Mouse (Mus musculus) forebrain, embryonic 16.5 days (tissue): ENCODE measurements around the gene Sipa1l1. TPM values are rescaled to one million over a fixed set of nuclear protein-coding genes. Genes with fewer than 3 reads are reported as not detected.

Experiments used
- ATAC-seq: fragments of 200-750 bp; cut with Nextera tagmentation; 2 replicates; pipeline ENCODE4 v1.8.0; 2017; ENCODE audit warnings: mild to moderate bottlenecking, moderate library complexity
- H3K27ac ChIP-seq: fragments of 300-500 bp; sonication (generic); 2 replicates; pipeline ENCODE4 v1.5.1; 2014; ENCODE audit warnings: low read length, control low read depth
- H3K27me3 ChIP-seq: fragments of 300-500 bp; sonication (generic); replicated peaks from 2 replicates; pipeline ENCODE4 v1.6.1; 2014; ENCODE audit warnings: low read length; ENCODE audit not compliant: control insufficient read depth, insufficient read depth
- H3K36me3 ChIP-seq: fragments of 300-500 bp; sonication (generic); 2 replicates; pipeline ENCODE4 v1.6.1; 2014; ENCODE audit not compliant: control insufficient read depth, insufficient read depth
- H3K4me1 ChIP-seq: fragments of 300-500 bp; sonication (generic); replicated peaks from 2 replicates; pipeline ENCODE4 v1.6.1; 2014; ENCODE audit warnings: low read length; ENCODE audit not compliant: control insufficient read depth, insufficient read depth
- H3K4me2 ChIP-seq: fragments of 300-500 bp; sonication (generic); 2 replicates; pipeline ENCODE4 v1.6.1; 2014; ENCODE audit warnings: mild to moderate bottlenecking, low read length, control low read depth
- H3K4me3 ChIP-seq: fragments of 300-500 bp; sonication (generic); replicated peaks from 2 replicates; pipeline ENCODE4 v1.5.1; 2014; ENCODE audit warnings: mild to moderate bottlenecking, low read length, control low read depth
- H3K9ac ChIP-seq: fragments of 300-500 bp; sonication (generic); replicated peaks from 2 replicates; pipeline ENCODE4 v1.6.1; 2014; ENCODE audit warnings: low read depth, low read length, control low read depth
- H3K9me3 ChIP-seq: fragments of 300-500 bp; sonication (generic); 2 replicates; pipeline ENCODE4 v1.6.1; 2016; ENCODE audit warnings: low read length; ENCODE audit not compliant: control insufficient read depth
- WGBS: fragments of 180-500 bp; shearing (Covaris S2); extraction: QIAGEN DNeasy Blood & Tissue Kit; methylation state at CpG from one replicate; pipeline ENCODE4 v1.1.7; 2014; 5-methylcytosine and 5-hydroxymethylcytosine counted together
- polyA plus RNA-seq: library from polyadenylated mRNA; unstranded; fragments of >200 nt; fragmentation: Nextera tagmentation; extraction: Ambion mirVana; gene quantifications from 2 replicates; pipeline ENCODE4 v1.2.1, GENCODE M21; 2015

Gene Sipa1l1
- polyA plus RNA-seq, 1 experiment from 2014 or later, result 26.8 TPM

DNA sequence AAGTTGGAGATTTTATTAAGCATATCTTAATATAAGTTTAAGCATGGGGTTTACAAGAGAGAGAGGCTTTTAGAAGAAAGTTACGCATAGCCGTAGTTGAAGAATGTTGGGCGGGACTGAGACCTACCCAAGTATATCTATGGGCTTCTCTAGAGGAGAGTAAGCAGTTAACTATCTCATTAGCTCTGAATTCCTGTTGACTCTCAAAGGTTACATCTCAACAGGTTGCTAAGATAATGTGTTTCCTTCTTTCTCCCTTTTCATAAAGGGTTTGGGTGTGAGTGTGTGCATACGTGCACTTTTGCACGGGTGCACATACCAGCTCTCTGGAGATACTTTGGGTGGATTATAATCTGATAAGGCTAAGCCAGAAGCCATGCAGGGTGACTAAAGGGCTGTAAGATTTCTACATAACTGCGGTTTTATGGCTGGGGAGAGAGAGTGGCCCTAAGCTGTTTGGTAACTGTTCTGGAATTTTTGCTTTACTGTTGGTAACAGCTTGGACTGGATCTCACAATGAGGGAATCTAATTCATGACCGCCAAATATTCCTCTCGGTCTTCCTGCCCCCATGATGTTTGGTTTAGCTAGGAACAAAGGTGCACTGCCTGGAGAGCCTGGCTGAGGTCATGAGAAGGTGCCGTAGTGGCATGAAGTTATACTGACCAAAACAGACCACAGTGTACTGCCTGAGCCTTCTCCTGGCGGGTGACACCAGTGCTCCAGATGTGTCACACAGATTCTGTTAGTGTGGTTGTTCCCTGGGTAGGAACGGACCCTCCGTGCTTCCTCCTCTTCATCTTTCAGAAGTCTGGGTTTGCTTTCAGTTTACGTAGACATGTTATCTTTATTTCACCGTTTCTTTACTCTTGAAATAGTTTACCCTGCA is 78.5 kb downstream of the Sipa1l1 start:
- Histone ChIP-seq H3K4me3 (no peak overlapping the region), H3K27me3 (no peaks in the 10 kb centered on the region), H3K4me1 (no peaks in the 10 kb centered on the region), H3K9me3 (no peaks in the 10 kb centered on the region), H3K36me3 (no peaks in the 10 kb centered on the region), H3K9ac (no peak overlapping the region), H3K27ac (no peak overlapping the region), H3K4me2 (no peak overlapping the region)
- no peak for ATAC-seq
- WGBS, result 95% methylated on average over 14 of the region's 14 CpGs

GRCm38 (mm10) chr12:82248501-82248900 is 79.4 kb downstream of the Sipa1l1 start:
- Histone ChIP-seq H3K9ac (no peak overlapping the region), H3K9me3 (no peaks in the 10 kb centered on the region), H3K36me3 (no peaks in the 10 kb centered on the region), H3K27ac (no peak overlapping the region), H3K4me3 (no peak overlapping the region), H3K27me3 (no peaks in the 10 kb centered on the region), H3K4me1 (no peaks in the 10 kb centered on the region), H3K4me2 (no peak overlapping the region)
- ATAC-seq, result no peak
- WGBS, result 84% methylated on average over 3 of the region's 3 CpGs

DNA sequence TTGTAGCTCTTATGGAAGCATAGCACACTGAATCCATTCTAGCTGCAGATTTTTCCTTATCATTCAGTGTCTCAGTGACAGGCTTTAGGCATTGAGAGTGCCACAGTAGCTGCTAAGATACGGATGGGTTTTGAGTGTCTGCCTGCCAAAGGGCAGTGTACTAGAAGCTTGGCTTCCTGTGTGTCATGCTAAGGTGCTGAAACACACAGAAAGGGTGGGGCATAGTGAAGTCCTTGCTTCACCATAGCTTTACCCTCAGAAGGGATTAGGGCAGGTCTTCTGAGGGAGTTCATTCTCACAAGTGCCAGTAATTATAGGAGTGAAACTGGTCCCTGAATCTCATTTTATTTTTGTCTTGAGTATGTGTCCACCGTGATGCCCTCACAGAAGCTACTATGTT is 82.2 kb downstream of the Sipa1l1 start:
- Histone ChIP-seq H3K27me3 (no peaks in the 10 kb centered on the region), H3K4me1 (peaks cover 4% of the 10 kb centered on the region; the same call in 1 of the 2 replicates), H3K9ac (no peak overlapping the region), H3K4me2 (no peak overlapping the region), H3K36me3 (no peaks in the 10 kb centered on the region), H3K9me3 (no peaks in the 10 kb centered on the region), H3K27ac (no peak overlapping the region), H3K4me3 (no peak overlapping the region)
- WGBS, result 88% methylated on average over 2 of the region's 2 CpGs
- no peak for ATAC-seq

DNA sequence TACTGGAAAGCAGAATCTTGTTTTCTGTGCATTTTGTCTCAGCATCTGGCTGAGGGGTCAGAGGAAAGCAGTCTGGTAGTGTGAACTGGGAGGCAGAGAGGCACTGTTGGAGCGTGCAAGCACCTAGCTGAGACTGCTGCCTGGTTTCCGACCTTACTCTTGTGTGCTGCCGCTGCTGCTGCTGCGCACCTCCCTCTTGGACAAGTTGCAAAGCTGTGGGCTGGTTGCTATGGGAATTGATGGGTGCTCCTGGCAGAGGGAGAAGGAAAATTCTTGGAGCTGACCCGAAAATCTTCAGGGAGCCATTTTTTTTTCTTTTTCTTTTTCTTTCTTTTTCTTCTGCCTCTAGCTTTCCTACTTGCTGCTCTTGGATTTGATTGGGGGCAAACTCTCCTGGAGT is 85.0 kb downstream of the Sipa1l1 start:
- Histone ChIP-seq H3K36me3 (no peaks in the 10 kb centered on the region), H3K9ac (no peak overlapping the region), H3K27me3 (no peaks in the 10 kb centered on the region), H3K4me2 (no peak overlapping the region), H3K4me3 (no peak overlapping the region), H3K4me1 (peaks cover 4% of the 10 kb centered on the region; the same call in 1 of the 2 replicates), H3K9me3 (no peaks in the 10 kb centered on the region), H3K27ac (no peak overlapping the region)
- WGBS, result 64% methylated on average over 5 of the region's 5 CpGs
- no peak for ATAC-seq

GRCm38 (mm10) chr12:82256012-82256411 is 86.9 kb downstream of the Sipa1l1 start:
- no peak for ATAC-seq
- Histone ChIP-seq H3K9ac (no peak overlapping the region), H3K4me1 (peaks cover 4% of the 10 kb centered on the region; the same call in 1 of the 2 replicates), H3K36me3 (no peaks in the 10 kb centered on the region), H3K4me2 (no peak overlapping the region), H3K27ac (no peak overlapping the region), H3K27me3 (no peaks in the 10 kb centered on the region), H3K4me3 (no peak overlapping the region), H3K9me3 (no peaks in the 10 kb centered on the region)
- WGBS, result 81% methylated on average over 5 of the region's 5 CpGs

GRCm38 (mm10) chr12:82256921-82257500 is 87.9 kb downstream of the Sipa1l1 start:
- Histone ChIP-seq H3K36me3 (no peaks in the 10 kb centered on the region), H3K4me1 (peaks cover 4% of the 10 kb centered on the region; the same call in 1 of the 2 replicates), H3K4me2 (no peak overlapping the region), H3K9ac (no peak overlapping the region), H3K9me3 (no peaks in the 10 kb centered on the region), H3K27ac (no peak overlapping the region), H3K4me3 (no peak overlapping the region), H3K27me3 (no peaks in the 10 kb centered on the region)
- WGBS, result 96% methylated on average over 6 of the region's 6 CpGs
- no peak for ATAC-seq

GRCm38 (mm10) chr12:82257994-82258785 is 89.1 kb downstream of the Sipa1l1 start:
- H3K9me3 ChIP-seq, result no peaks in the 10 kb centered on the region
- no peaks in the 10 kb centered on the region for H3K27me3 ChIP-seq
- WGBS, result 89% methylated on average over 6 of the region's 6 CpGs
- H3K36me3 ChIP-seq, result no peaks in the 10 kb centered on the region
- H3K4me3 ChIP-seq, result no peak overlapping the region
- peaks cover 4% of the 10 kb centered on the region; the same call in 1 of the 2 replicates for H3K4me1 ChIP-seq
- H3K4me2 ChIP-seq, result no peak overlapping the region
- no peak for ATAC-seq
- no peak overlapping the region for H3K9ac ChIP-seq
- no peak overlapping the region for H3K27ac ChIP-seq

- no peak overlapping the region for H3K4me2 ChIP-seq
- H3K4me3 ChIP-seq, result no peak overlapping the region
- no peak overlapping the region for H3K27ac ChIP-seq
- WGBS, result 94% methylated on average over 7 of the region's 7 CpGs
- no peak overlapping the region for H3K9ac ChIP-seq
- no peaks in the 10 kb centered on the region for H3K9me3 ChIP-seq
- no peaks in the 10 kb centered on the region for H3K4me1 ChIP-seq
- H3K27me3 ChIP-seq, result no peaks in the 10 kb centered on the region
- H3K36me3 ChIP-seq, result no peaks in the 10 kb centered on the region
- no peak for ATAC-seq
These were observed 94.3 kb downstream of the Sipa1l1 start for GRCm38 (mm10) chr12:82263443-82263842.
